In genomic region chr12:72234151-72234550, GRCm38 (mm10) we compare ENCODE assay signal across 19 mouse cellular contexts. TPM values are rescaled to one million over a fixed set of nuclear protein-coding genes. Genes with fewer than 3 reads are reported as not detected.
DNase-seq lines count a peak whose midpoint lies in the region; ATAC-seq and TF ChIP-seq lines count a peak whose summit lies in the region.
"Had no signal": no experiment of that assay in that cellular context is flagged by ENCODE, and none has a peak within 500 bp of the region (broad histone marks: within the 10 kb centered on the region; RNA-seq: fewer than 3 reads in every experiment).

No protein-coding gene starts in this region.

- H3K27ac ChIP-seq in heart, embryonic 10.5 days = no peak overlapping the region
- H3K27ac ChIP-seq in heart, adult 2 months = no peak overlapping the region
- H3K27ac ChIP-seq in forebrain, embryonic 15.5 days (replicated peaks) = peak overlapping the region; percentile 97
- peak overlapping the region; percentile 2; the same call in 1 of the 2 replicates for H3K27ac ChIP-seq in hindbrain, embryonic 16.5 days (ENCODE audit: low read depth, low read length)
- H3K27ac ChIP-seq in neural tube, embryonic 12.5 days = no peak overlapping the region
- H3K27ac ChIP-seq in lung, postnatal 0 days (ENCODE audit: low read length) = no peak overlapping the region
- H3K27ac ChIP-seq: heart, embryonic 15.5 days; kidney, postnatal 0 days; liver, embryonic 15.5 days had no signal

- WGBS in heart, embryonic 10.5 days = 84% methylated on average over 3 of the region's 3 CpGs
- 90% methylated on average over 3 of the region's 3 CpGs for WGBS in heart, adult 2 months
- 78% methylated on average over 3 of the region's 3 CpGs for WGBS in forebrain, embryonic 15.5 days
- 57% methylated on average over 3 of the region's 3 CpGs for WGBS in hindbrain, embryonic 16.5 days
- 88% methylated on average over 3 of the region's 3 CpGs for whole genome bisulfite sequencing in neural tube, embryonic 12.5 days
- WGBS in lung, postnatal 0 days = 89% methylated on average over 3 of the region's 3 CpGs

- H3K4me3 ChIP-seq in heart, embryonic 10.5 days = no peak overlapping the region
- no peak overlapping the region for H3K4me3 ChIP-seq in heart, adult 2 months
- H3K4me3 ChIP-seq in forebrain, embryonic 15.5 days = peak overlapping the region; percentile 85
- H3K4me3 ChIP-seq in hindbrain, embryonic 16.5 days (ENCODE audit: low read length) = peak overlapping the region; percentile 67
- peak overlapping the region; percentile 64 for H3K4me3 ChIP-seq in neural tube, embryonic 12.5 days
- H3K4me3 ChIP-seq in lung, postnatal 0 days (ENCODE audit: low read depth, low read length) = no peak overlapping the region
- H3K4me3 ChIP-seq: heart, embryonic 15.5 days; liver, embryonic 15.5 days had no signal

- no peak for TF ChIP-seq EP300 in heart, adult 2 months (IDR thresholded peaks at IDR 0.05; ENCODE audit: insufficient read depth, low read depth, low read length)
- no peak for TF ChIP-seq EP300 in lung, postnatal 0 days (IDR thresholded peaks at IDR 0.05)

- no peaks in the 10 kb centered on the region for H3K36me3 ChIP-seq in heart, embryonic 10.5 days
- H3K36me3 ChIP-seq in heart, adult 2 months (ENCODE audit: control insufficient read depth, insufficient read depth, low read length) = no peaks in the 10 kb centered on the region
- H3K36me3 ChIP-seq in forebrain, embryonic 15.5 days = 0 out of 2 replicates have a peak, but pooled peaks cover 2% of the 10 kb centered on the region
- no peaks in the 10 kb centered on the region for H3K36me3 ChIP-seq in hindbrain, embryonic 16.5 days (ENCODE audit: control insufficient read depth, insufficient read depth, low read length)
- no peaks in the 10 kb centered on the region for H3K36me3 ChIP-seq in neural tube, embryonic 12.5 days
- no peaks in the 10 kb centered on the region for H3K36me3 ChIP-seq in lung, postnatal 0 days (ENCODE audit: insufficient read depth, low read length)
- H3K36me3 ChIP-seq: heart, embryonic 15.5 days; liver, embryonic 15.5 days had no signal

- H3K9ac ChIP-seq in heart, adult 2 months (ENCODE audit: low read depth, low read length) = no peak overlapping the region
- H3K9ac ChIP-seq in forebrain, embryonic 15.5 days (replicated peaks) = peak overlapping the region; percentile 94
- peak overlapping the region; percentile 87 for H3K9ac ChIP-seq in hindbrain, embryonic 16.5 days (ENCODE audit: low read depth, low read length)
- peak overlapping the region; percentile 82 for H3K9ac ChIP-seq in neural tube, embryonic 12.5 days
- H3K9ac ChIP-seq in lung, postnatal 0 days (replicated peaks; ENCODE audit: low read depth) = no peak overlapping the region
- H3K9ac ChIP-seq: heart, embryonic 15.5 days; liver, embryonic 15.5 days had no signal

- peaks cover 15% of the 10 kb centered on the region; the same call in 1 of the 2 replicates for H3K4me1 ChIP-seq in heart, embryonic 10.5 days
- H3K4me1 ChIP-seq in heart, adult 2 months (ENCODE audit: control insufficient read depth, insufficient read depth, low read length) = no peaks in the 10 kb centered on the region; the same call in 1 of the 2 replicates
- H3K4me1 ChIP-seq in forebrain, embryonic 15.5 days = peaks cover 67% of the 10 kb centered on the region
- H3K4me1 ChIP-seq in hindbrain, embryonic 16.5 days (ENCODE audit: control insufficient read depth, insufficient read depth, low read depth, low read length) = peaks cover 31% of the 10 kb centered on the region
- H3K4me1 ChIP-seq in neural tube, embryonic 12.5 days = peaks cover 18% of the 10 kb centered on the region
- H3K4me1 ChIP-seq in lung, postnatal 0 days (ENCODE audit: insufficient read depth, low read depth, low read length) = no peaks in the 10 kb centered on the region
- H3K4me1 ChIP-seq: liver, embryonic 15.5 days had no signal

- peak; percentile 54 for DNase-seq in heart, embryonic 10.5 days (ENCODE audit: low spot score)
- no peak for DNase-seq in heart, adult 2 months
- DNase-seq in urinary bladder, postnatal 36 days (ENCODE audit: low spot score in 2 of 2) = no peak
- DNase-seq in lung, postnatal 0 days (ENCODE audit: low spot score) = no peak
- DNase-seq in yolk sac, embryonic 10.5 days (ENCODE audit: low spot score) = no peak
- DNase-seq: gastrocnemius, postnatal 36 days; spleen, adult 18-20 months; thymus, postnatal 14 days had no signal

- H3K79me2 ChIP-seq in heart, adult 2 months (replicated peaks; ENCODE audit: control insufficient read depth, insufficient read depth, low read length) = no peaks in the 10 kb centered on the region

- no peak for TF ChIP-seq POLR2A in heart, adult 2 months (IDR thresholded peaks at IDR 0.05; ENCODE audit: insufficient read depth, low read depth, low read length)

- H3K9me3 ChIP-seq in heart, embryonic 10.5 days = no peaks in the 10 kb centered on the region
- H3K9me3 ChIP-seq in forebrain, embryonic 15.5 days = no peaks in the 10 kb centered on the region
- no peaks in the 10 kb centered on the region for H3K9me3 ChIP-seq in hindbrain, embryonic 16.5 days (ENCODE audit: control insufficient read depth, low read length)
- H3K9me3 ChIP-seq in neural tube, embryonic 12.5 days = no peaks in the 10 kb centered on the region
- no peaks in the 10 kb centered on the region for H3K9me3 ChIP-seq in lung, postnatal 0 days (ENCODE audit: low read length)
- H3K9me3 ChIP-seq: heart, embryonic 15.5 days; liver, embryonic 15.5 days had no signal

- no peak for ATAC-seq in forebrain, embryonic 15.5 days (replicated peaks)
- ATAC-seq in hindbrain, embryonic 16.5 days = no peak
- ATAC-seq in neural tube, embryonic 12.5 days (ENCODE audit: low FRiP score, low read depth) = no peak
- no peak for ATAC-seq in lung, postnatal 0 days

- intact Hi-C loops in heart, adult 2 months (cut with DNase I) = no loop called here

- H3K27me3 ChIP-seq in heart, embryonic 10.5 days (ENCODE audit: insufficient read depth, poor library complexity, severe bottlenecking) = peaks cover 36% of the 10 kb centered on the region
- H3K27me3 ChIP-seq in heart, adult 2 months (ENCODE audit: control insufficient read depth, insufficient read depth, low read length) = no peaks in the 10 kb centered on the region
- H3K27me3 ChIP-seq in forebrain, embryonic 15.5 days = no peaks in the 10 kb centered on the region
- no peaks in the 10 kb centered on the region for H3K27me3 ChIP-seq in hindbrain, embryonic 16.5 days (replicated peaks; ENCODE audit: control insufficient read depth, insufficient read depth, low read length)
- H3K27me3 ChIP-seq in neural tube, embryonic 12.5 days (replicated peaks) = peaks cover 3% of the 10 kb centered on the region; the same call in 1 of the 2 replicates
- no peaks in the 10 kb centered on the region for H3K27me3 ChIP-seq in lung, postnatal 0 days (replicated peaks; ENCODE audit: insufficient read depth, low read length)

- TF ChIP-seq CTCF in heart, adult 2 months (IDR thresholded peaks at IDR 0.05) = no peak
- no peak for TF ChIP-seq CTCF in lung, postnatal 0 days (IDR thresholded peaks at IDR 0.05)

- peak overlapping the region; percentile 70 for H3K4me2 ChIP-seq in forebrain, embryonic 15.5 days (replicated peaks)
- peak overlapping the region; percentile 61 for H3K4me2 ChIP-seq in hindbrain, embryonic 16.5 days (ENCODE audit: low read length)
- H3K4me2 ChIP-seq in neural tube, embryonic 12.5 days (replicated peaks) = peak overlapping the region; percentile 64
- H3K4me2 ChIP-seq in lung, postnatal 0 days (replicated peaks; ENCODE audit: low read depth, low read length) = no peak overlapping the region
- H3K4me2 ChIP-seq: heart, embryonic 15.5 days; liver, embryonic 15.5 days had no signal

RNA-seq across cellular contexts. Expression of gene Ccdc175, which starts 49.3 kb away (rescaled TPM):
- polyA plus RNA-seq in heart, embryonic 10.5 days (2016; fragmentation: Nextera tagmentation; extraction: Ambion mirVana) = not detected in 2 replicates
- not detected for total RNA-seq in heart, adult 2 months (2021)
- not detected in 2 replicates for polyA plus RNA-seq in heart, adult 2 months (2012; rRNA removed)
- not detected in 2 replicates for polyA plus RNA-seq in forebrain, embryonic 15.5 days (2015; fragmentation: Nextera tagmentation; extraction: Ambion mirVana)
- polyA plus RNA-seq in hindbrain, embryonic 16.5 days (2015; fragmentation: Nextera tagmentation; extraction: Ambion mirVana) = not detected in 2 replicates
- polyA plus RNA-seq in neural tube, embryonic 12.5 days (2016; fragmentation: Nextera tagmentation; extraction: Ambion mirVana) = not detected in 2 replicates
- polyA plus RNA-seq in lung, postnatal 0 days (2015; fragmentation: Nextera tagmentation; extraction: Ambion mirVana) = not detected in 2 replicates
- total RNA-seq: gastrocnemius, postnatal 36 days; layer of hippocampus, postnatal 14 days; MEL had no signal
- polyA plus RNA-seq: embryonic facial prominence, embryonic 11.5 days; heart, embryonic 15.5 days; limb, embryonic 11.5 days; liver, embryonic 15.5 days; stomach, embryonic 16.5 days had no signal

Comparison
In these comparisons a context has a peak if more than half of its experiments do, and no peak if none do; other contexts are left out.
1. H3K27ac ChIP-seq: peak in forebrain, embryonic 15.5 days (single experiment) and hindbrain, embryonic 16.5 days (single experiment); none in heart, embryonic 10.5 days (single experiment), heart, adult 2 months (single experiment), neural tube, embryonic 12.5 days (single experiment) and lung, postnatal 0 days (single experiment).
2. H3K4me3 ChIP-seq: peak in forebrain, embryonic 15.5 days (single experiment), hindbrain, embryonic 16.5 days (single experiment) and neural tube, embryonic 12.5 days (single experiment); none in heart, embryonic 10.5 days (single experiment), heart, adult 2 months (single experiment) and lung, postnatal 0 days (single experiment).
3. H3K9ac ChIP-seq: peak in forebrain, embryonic 15.5 days (single experiment), hindbrain, embryonic 16.5 days (single experiment) and neural tube, embryonic 12.5 days (single experiment); none in heart, adult 2 months (single experiment) and lung, postnatal 0 days (single experiment).